Comparison of ENCODE assay signal across 8 mouse cellular contexts in genomic region chr11:119053738-119054350, GRCm38 (mm10). TPM values are rescaled to one million over a fixed set of nuclear protein-coding genes. Genes with fewer than 3 reads are reported as not detected.
DNase-seq lines count a peak whose midpoint lies in the region; ATAC-seq and TF ChIP-seq lines count a peak whose summit lies in the region.

No protein-coding gene starts in this region.

- peak overlapping the region; percentile 72 for H3K4me2 ChIP-seq in kidney, embryonic 15.5 days
- peak overlapping the region; percentile 97 for H3K4me2 ChIP-seq in hindbrain, embryonic 14.5 days (replicated peaks)
- peak overlapping the region; percentile 98 for H3K4me2 ChIP-seq in midbrain, postnatal 0 days (ENCODE audit: low read depth, low read length, poor library complexity, severe bottlenecking)

- H3K9me3 ChIP-seq in kidney, embryonic 15.5 days (replicated peaks): no peaks in the 10 kb centered on the region
- no peaks in the 10 kb centered on the region for H3K9me3 ChIP-seq in hindbrain, embryonic 14.5 days (ENCODE audit: control insufficient read depth, low read length)
- H3K9me3 ChIP-seq in midbrain, postnatal 0 days (ENCODE audit: low read length): no peaks in the 10 kb centered on the region

- DNase-seq in kidney, postnatal 25 days: no peak
- DNase-seq in B cell, adult 2 months: peak; percentile 17 to 23
- peak; percentile 79 for DNase-seq in hindbrain, embryonic 14.5 days (ENCODE audit: low spot score)
- peak; percentile 89 for DNase-seq in midbrain, postnatal 0 days (ENCODE audit: low spot score)
- DNase-seq in lung, postnatal 36 days: no peak

- peak overlapping the region; percentile 14 for H3K9ac ChIP-seq in kidney, embryonic 15.5 days
- H3K9ac ChIP-seq in hindbrain, embryonic 14.5 days: peak overlapping the region; percentile 94
- H3K9ac ChIP-seq in midbrain, postnatal 0 days (replicated peaks; ENCODE audit: low read length, poor library complexity, severe bottlenecking): peak overlapping the region; percentile 70

- peak overlapping the region; percentile 61 for H3K4me3 ChIP-seq in kidney, embryonic 15.5 days (replicated peaks)
- H3K4me3 ChIP-seq in bone marrow, adult 2 months (replicated peaks; ENCODE audit: control insufficient read depth, low read depth, low read length): peak overlapping the region; percentile 47
- H3K4me3 ChIP-seq in hindbrain, embryonic 14.5 days (replicated peaks; ENCODE audit: low read length): peak overlapping the region; percentile 33
- H3K4me3 ChIP-seq in midbrain, postnatal 0 days (ENCODE audit: low read depth, low read length): peak overlapping the region; percentile 43

- 2% methylated on average over 33 of the region's 35 CpGs for WGBS in kidney, embryonic 15.5 days
- WGBS in bone marrow, adult 2 months: 3% methylated on average over 34 of the region's 35 CpGs
- under 1% methylated on average over 34 of the region's 35 CpGs for WGBS in hindbrain, embryonic 14.5 days
- WGBS in midbrain, postnatal 0 days: under 1% methylated on average over 32 of the region's 35 CpGs

- no peak for TF ChIP-seq POLR2A in bone marrow, adult 2 months (IDR thresholded peaks at IDR 0.05; ENCODE audit: borderline replicate concordance, control insufficient read depth, low read depth, low read length)

- no peak for ATAC-seq in kidney, embryonic 15.5 days (replicated peaks; ENCODE audit: low FRiP score)
- peak; percentile 62 for ATAC-seq in hindbrain, embryonic 14.5 days (ENCODE audit: low FRiP score)
- ATAC-seq in midbrain, postnatal 0 days (ENCODE audit: low FRiP score): peak; percentile 67
- ATAC-seq in inflammation-experienced regulatory T-cells, adult 6 months: no peak

- no peak for TF ChIP-seq CTCF in bone marrow, adult 2 months (IDR thresholded peaks at IDR 0.05; ENCODE audit: control insufficient read depth, insufficient read depth, low read length)
- no peak for TF ChIP-seq CTCF in midbrain, postnatal 0 days (IDR thresholded peaks at IDR 0.05)

- H3K27ac ChIP-seq in kidney, embryonic 15.5 days: no peak overlapping the region
- H3K27ac ChIP-seq in bone marrow, adult 2 months (ENCODE audit: control insufficient read depth, insufficient read depth, low read depth, low read length, poor library complexity): no peak overlapping the region
- peak overlapping the region; percentile 97 for H3K27ac ChIP-seq in hindbrain, embryonic 14.5 days
- peak overlapping the region; percentile 92 for H3K27ac ChIP-seq in midbrain, postnatal 0 days (ENCODE audit: low read depth, low read length)

- H3K27me3 ChIP-seq in kidney, embryonic 15.5 days: peaks cover 91% of the 10 kb centered on the region
- peaks cover 63% of the 10 kb centered on the region for H3K27me3 ChIP-seq in hindbrain, embryonic 14.5 days (ENCODE audit: control insufficient read depth, insufficient read depth, low read length)
- peaks cover 28% of the 10 kb centered on the region for H3K27me3 ChIP-seq in midbrain, postnatal 0 days (ENCODE audit: insufficient read depth, low read length)

- H3K4me1 ChIP-seq in kidney, embryonic 15.5 days: peaks cover 70% of the 10 kb centered on the region
- peaks cover 1% of the 10 kb centered on the region; the same call in 1 of the 2 replicates for H3K4me1 ChIP-seq in bone marrow, adult 2 months (ENCODE audit: control insufficient read depth, insufficient read depth, low read length)
- peaks cover 59% of the 10 kb centered on the region for H3K4me1 ChIP-seq in hindbrain, embryonic 14.5 days (replicated peaks; ENCODE audit: control insufficient read depth, insufficient read depth, low read length)
- peaks cover 43% of the 10 kb centered on the region for H3K4me1 ChIP-seq in midbrain, postnatal 0 days (ENCODE audit: insufficient read depth, low read length)

- H3K36me3 ChIP-seq in kidney, embryonic 15.5 days: no peaks in the 10 kb centered on the region
- H3K36me3 ChIP-seq in hindbrain, embryonic 14.5 days (replicated peaks; ENCODE audit: control insufficient read depth, insufficient read depth): no peaks in the 10 kb centered on the region
- no peaks in the 10 kb centered on the region for H3K36me3 ChIP-seq in midbrain, postnatal 0 days (ENCODE audit: insufficient read depth, low read length)

RNA-seq across cellular contexts. Expression of gene Cbx8, which starts 13.1 kb away (rescaled TPM):
- polyA plus RNA-seq in kidney, embryonic 15.5 days (2015; fragmentation: Nextera tagmentation; extraction: Ambion mirVana): 9.8 and 10.3 TPM in 2 replicates
- 3.3 and 7.4 TPM in 2 replicates for polyA plus RNA-seq in bone marrow, adult 2 months (2011; ENCODE audit: insufficient read depth, insufficient read length, low replicate concordance, missing spikeins)
- polyA plus RNA-seq in hindbrain, embryonic 14.5 days (2014; fragmentation: Nextera tagmentation; extraction: Ambion mirVana): 8.5 and 9.8 TPM in 2 replicates
- total RNA-seq in midbrain, postnatal 0 days (2014; rRNA removed): 14.9 and 15.5 TPM in 2 replicates
- polyA plus RNA-seq in midbrain, postnatal 0 days (2015; fragmentation: Nextera tagmentation; extraction: Ambion mirVana): 6.8 and 7.6 TPM in 2 replicates
- polyA plus RNA-seq in inflammation-experienced regulatory T-cells, adult 6 months (2017; shearing (Covaris generic)): 1 to 10 TPM; 6.5 to 7.6 (median 7.5) TPM

RNA-seq across cellular contexts. Expression of gene Cbx2, which starts 31.1 kb away (rescaled TPM):
- 38.9 and 40.7 TPM in 2 replicates for polyA plus RNA-seq in kidney, embryonic 15.5 days (2015; fragmentation: Nextera tagmentation; extraction: Ambion mirVana)
- polyA plus RNA-seq in bone marrow, adult 2 months (2011; ENCODE audit: insufficient read depth, insufficient read length, low replicate concordance, missing spikeins): 0.34 and 2.8 TPM in 2 replicates
- polyA plus RNA-seq in hindbrain, embryonic 14.5 days (2014; fragmentation: Nextera tagmentation; extraction: Ambion mirVana): 10.7 and 13.7 TPM in 2 replicates
- total RNA-seq in midbrain, postnatal 0 days (2014; rRNA removed): 9.6 and 10.6 TPM in 2 replicates
- polyA plus RNA-seq in midbrain, postnatal 0 days (2015; fragmentation: Nextera tagmentation; extraction: Ambion mirVana): 5.6 and 6.7 TPM in 2 replicates
- 1 to 10 TPM in 2 of 3 experiments, under 1 TPM in 1; 0.83 to 1.6 (median 1.0) TPM for polyA plus RNA-seq in inflammation-experienced regulatory T-cells, adult 6 months (2017; shearing (Covaris generic))

RNA-seq across cellular contexts. Expression of gene Cbx4, which starts 32.2 kb away (rescaled TPM):
- polyA plus RNA-seq in kidney, embryonic 15.5 days (2015; fragmentation: Nextera tagmentation; extraction: Ambion mirVana): 8.6 and 9.9 TPM in 2 replicates
- polyA plus RNA-seq in bone marrow, adult 2 months (2011; ENCODE audit: insufficient read depth, insufficient read length, low replicate concordance, missing spikeins): 7.3 and 18.8 TPM in 2 replicates
- polyA plus RNA-seq in hindbrain, embryonic 14.5 days (2014; fragmentation: Nextera tagmentation; extraction: Ambion mirVana): 16.8 and 20.2 TPM in 2 replicates
- 48.6 and 53.4 TPM in 2 replicates for total RNA-seq in midbrain, postnatal 0 days (2014; rRNA removed)
- 30.5 TPM in 2 replicates for polyA plus RNA-seq in midbrain, postnatal 0 days (2015; fragmentation: Nextera tagmentation; extraction: Ambion mirVana)
- 1 to 10 TPM; 2.0 to 3.6 (median 2.3) TPM for polyA plus RNA-seq in inflammation-experienced regulatory T-cells, adult 6 months (2017; shearing (Covaris generic))

Comparison
In these comparisons a context has a peak if more than half of its experiments do, and no peak if none do; other contexts are left out.
1. ATAC-seq: peak in hindbrain, embryonic 14.5 days (single experiment) and midbrain, postnatal 0 days (single experiment); none in kidney, embryonic 15.5 days (single experiment) and inflammation-experienced regulatory T-cells, adult 6 months (single experiment).
2. H3K27ac ChIP-seq: peak in hindbrain, embryonic 14.5 days (single experiment) and midbrain, postnatal 0 days (single experiment); none in kidney, embryonic 15.5 days (single experiment) and bone marrow, adult 2 months (single experiment).
3. H3K9ac ChIP-seq: peak in every context shown above with its lines; median percentile 94 in hindbrain, embryonic 14.5 days; 70 in midbrain, postnatal 0 days; 14 in kidney, embryonic 15.5 days.
4. DNase-seq: peak in B cell, adult 2 months (2 of 2), hindbrain, embryonic 14.5 days (single experiment) and midbrain, postnatal 0 days (single experiment); none in kidney, postnatal 25 days (0 of 2) and lung, postnatal 36 days (single experiment).
5. Peak in every context shown above with its lines, with median percentiles within 50 percentile points of each other: H3K4me2 ChIP-seq and H3K4me3 ChIP-seq.